Mouse (Mus musculus): ENCODE data around the gene Akap13. TPM values are rescaled to one million over a fixed set of nuclear protein-coding genes. Genes with fewer than 3 reads are reported as not detected.
A peak's percentile ranks its signal among the peaks of the same experiment; 100 is the strongest.
"Not testable (repeated sequence)": the region's sequence is repeated elsewhere in the genome, so short reads cannot be mapped to it uniquely, and the experiment has no call there.

Gene Akap13
- polyA plus RNA-seq, 1 experiment from 2014 or later = 17.1 TPM

DNA sequence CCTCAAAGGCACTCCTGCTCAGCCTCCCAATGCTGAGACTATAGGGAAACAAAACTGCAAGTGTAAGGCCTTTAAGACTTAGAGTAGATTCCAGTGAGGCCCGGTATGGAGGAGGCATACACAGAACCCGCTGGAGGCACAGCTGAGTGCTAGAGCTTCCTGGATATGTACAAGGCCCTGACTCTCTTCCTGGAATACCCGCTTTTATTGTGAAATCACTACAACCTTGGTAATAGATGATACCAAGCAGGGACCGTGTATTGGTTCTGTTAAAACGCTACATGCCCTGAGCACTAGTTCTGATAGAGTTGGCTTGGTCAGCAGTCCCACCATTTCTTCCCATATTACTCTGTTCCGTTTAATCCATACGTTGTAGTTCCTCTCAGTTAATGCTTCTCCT, 274.3 kb downstream of the Akap13 start:
- WGBS = 97% methylated on average over 7 of the region's 7 CpGs
- H3K27ac ChIP-seq = no peak overlapping the region
- H3K36me3 ChIP-seq = peaks cover 43% of the 10 kb centered on the region
- H3K27me3 ChIP-seq = no peaks in the 10 kb centered on the region
- H3K4me3 ChIP-seq (replicated peaks) = no peak overlapping the region
- ATAC-seq = no peak
- H3K9ac ChIP-seq (replicated peaks) = no peak overlapping the region
- no peaks in the 10 kb centered on the region for H3K4me1 ChIP-seq (replicated peaks)
- no peak overlapping the region for H3K4me2 ChIP-seq (replicated peaks)
- no peaks in the 10 kb centered on the region for H3K9me3 ChIP-seq

DNA sequence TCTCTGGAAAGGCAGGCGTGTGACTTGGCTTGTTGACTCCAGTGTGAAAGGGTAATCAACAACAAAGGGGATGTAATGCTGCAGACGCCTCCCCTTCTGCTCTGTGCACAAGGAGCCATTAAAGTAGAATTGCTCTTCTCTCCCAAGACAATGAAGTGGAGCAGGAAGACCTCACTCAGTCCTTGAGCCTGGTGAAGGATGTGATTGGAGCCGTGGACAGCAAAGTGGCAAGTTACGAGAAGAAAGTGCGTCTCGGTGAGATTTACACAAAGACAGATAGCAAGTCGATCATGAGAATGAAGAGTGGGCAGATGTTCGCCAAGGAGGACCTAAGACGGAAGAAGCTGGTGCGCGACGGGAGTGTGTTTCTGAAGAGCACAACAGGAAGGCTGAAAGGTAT, 274.9 kb downstream of the Akap13 start:
- Histone ChIP-seq H3K9me3 (no peaks in the 10 kb centered on the region), H3K36me3 (peaks cover 42% of the 10 kb centered on the region), H3K4me2 (replicated peaks) (no peak overlapping the region), H3K4me3 (replicated peaks) (no peak overlapping the region), H3K27ac (no peak overlapping the region), H3K27me3 (no peaks in the 10 kb centered on the region), H3K4me1 (replicated peaks) (no peaks in the 10 kb centered on the region), H3K9ac (replicated peaks) (no peak overlapping the region)
- WGBS = 91% methylated on average over 12 of the region's 12 CpGs
- ATAC-seq = no peak

GRCm38 (mm10) chr7:75731951-75732350, 276.6 kb downstream of the Akap13 start:
- Histone ChIP-seq H3K4me3 (replicated peaks) (no peak overlapping the region), H3K36me3 (peaks cover 42% of the 10 kb centered on the region)

DNA sequence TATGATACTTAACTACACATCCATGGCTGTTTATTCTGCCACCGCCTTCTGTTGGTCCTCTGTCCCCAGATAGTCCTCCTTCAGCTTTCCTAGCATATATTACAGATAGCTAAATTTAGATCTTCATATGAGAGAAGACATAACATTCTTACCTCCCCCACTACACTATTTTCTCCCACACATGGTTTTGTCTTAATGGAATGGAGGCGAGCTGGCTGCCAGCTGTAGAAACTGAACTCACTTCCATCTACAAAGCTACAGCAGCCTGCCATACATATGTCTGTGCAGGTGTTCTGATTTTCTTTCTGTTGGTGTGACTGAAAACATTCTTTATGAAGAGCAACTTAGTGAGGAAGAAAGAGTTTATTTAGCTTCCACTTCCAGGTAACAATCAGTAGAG, 277.8 kb downstream of the Akap13 start:
- no peaks in the 10 kb centered on the region for H3K27me3 ChIP-seq
- WGBS = 99% methylated on average over 2 of the region's 2 CpGs
- H3K27ac ChIP-seq = no peak overlapping the region
- H3K9me3 ChIP-seq = no peaks in the 10 kb centered on the region
- no peak for ATAC-seq
- peaks cover 50% of the 10 kb centered on the region for H3K36me3 ChIP-seq
- no peak overlapping the region for H3K9ac ChIP-seq (replicated peaks)
- no peak overlapping the region for H3K4me2 ChIP-seq (replicated peaks)
- H3K4me1 ChIP-seq (replicated peaks) = no peaks in the 10 kb centered on the region
- no peak overlapping the region for H3K4me3 ChIP-seq (replicated peaks)

More at GRCm38 (mm10) chr7:75731951-75732350, 276.6 kb downstream of the Akap13 start:
- 92% methylated on average over 2 of the region's 2 CpGs for WGBS
- no peak overlapping the region for H3K9ac ChIP-seq (replicated peaks)
- no peak overlapping the region for H3K4me2 ChIP-seq (replicated peaks)
- ATAC-seq = no peak
- no peaks in the 10 kb centered on the region for H3K27me3 ChIP-seq
- H3K9me3 ChIP-seq = no peaks in the 10 kb centered on the region
- no peaks in the 10 kb centered on the region for H3K4me1 ChIP-seq (replicated peaks)
- no peak overlapping the region for H3K27ac ChIP-seq

- no peak overlapping the region for H3K4me2 ChIP-seq (replicated peaks)
- H3K9ac ChIP-seq (replicated peaks) = no peak overlapping the region
- H3K27me3 ChIP-seq = no peaks in the 10 kb centered on the region
- 54% methylated on average over 10 of the region's 10 CpGs for WGBS
- ATAC-seq = peak; percentile 87
- no peaks in the 10 kb centered on the region for H3K9me3 ChIP-seq
- no peak overlapping the region for H3K4me3 ChIP-seq (replicated peaks)
- H3K27ac ChIP-seq = no peak overlapping the region
- H3K4me1 ChIP-seq (replicated peaks) = no peaks in the 10 kb centered on the region
- H3K36me3 ChIP-seq = peaks cover 31% of the 10 kb centered on the region
Observed at GRCm38 (mm10) chr7:75739075-75739725, 283.9 kb downstream of the Akap13 start.

DNA sequence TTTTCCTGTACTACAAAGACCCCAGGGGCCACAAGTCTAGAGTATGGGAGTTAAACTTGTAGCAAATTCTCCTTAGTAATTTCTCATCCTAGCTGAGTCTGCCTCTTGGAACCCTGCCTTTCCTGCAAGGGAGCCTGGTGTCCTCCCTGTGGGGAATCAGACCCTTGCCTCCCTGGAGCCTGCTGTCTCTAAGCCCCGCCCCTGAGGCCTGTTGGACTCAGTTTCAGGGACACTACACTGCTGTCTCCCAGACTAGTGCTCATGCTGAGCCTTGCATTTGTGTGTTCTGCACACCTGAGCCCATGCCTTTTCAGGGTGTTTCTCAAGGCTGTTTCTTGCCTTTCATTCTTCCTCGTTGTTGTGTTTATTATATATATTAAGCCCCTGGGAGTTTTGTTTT, 289.2 kb downstream of the Akap13 start:
- Histone ChIP-seq H3K4me1 (replicated peaks) (no peaks in the 10 kb centered on the region), H3K4me2 (replicated peaks) (no peak overlapping the region), H3K4me3 (replicated peaks) (no peak overlapping the region), H3K36me3 (peaks cover 30% of the 10 kb centered on the region), H3K27me3 (no peaks in the 10 kb centered on the region), H3K9me3 (no peaks in the 10 kb centered on the region), H3K27ac (no peak overlapping the region), H3K9ac (replicated peaks) (no peak overlapping the region)
- 66% methylated on average over 2 of the region's 2 CpGs for WGBS
- no peak for ATAC-seq

DNA sequence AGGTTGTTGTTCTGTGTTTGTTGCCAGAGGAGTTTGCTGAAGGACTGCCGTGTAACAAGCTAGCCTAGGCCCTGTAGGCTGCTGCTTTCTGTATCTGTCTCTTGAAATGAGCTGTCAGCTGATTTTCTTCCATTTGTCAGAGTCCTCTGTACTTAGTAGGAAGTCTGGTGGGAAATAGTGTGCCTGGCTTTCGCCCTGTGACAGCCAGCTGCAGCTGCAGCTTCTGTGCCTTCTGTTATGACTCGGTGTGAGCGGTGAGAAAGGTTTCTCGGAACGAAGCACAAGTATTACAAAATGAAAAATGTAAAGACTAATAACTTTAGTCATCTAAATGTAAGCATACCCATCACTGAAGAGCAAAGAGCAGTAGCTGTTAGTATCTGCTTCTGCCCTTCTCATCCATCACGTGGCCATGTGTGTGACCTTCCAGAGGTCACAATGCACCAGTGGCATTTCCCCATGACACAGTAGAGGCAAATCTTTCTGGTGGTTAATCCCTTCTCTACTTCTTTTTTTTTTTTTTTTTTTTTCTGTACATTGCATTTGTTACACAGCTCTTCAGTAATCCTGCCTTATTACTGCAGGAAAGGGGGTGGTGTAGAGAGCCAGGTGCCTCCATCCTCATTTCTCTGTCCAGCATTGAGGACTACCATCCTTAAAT, 289.8 kb downstream of the Akap13 start:
- ATAC-seq = no peak
- H3K4me2 ChIP-seq (replicated peaks) = no peak overlapping the region
- H3K27me3 ChIP-seq = no peaks in the 10 kb centered on the region
- 89% methylated on average over 7 of the region's 7 CpGs for WGBS
- no peaks in the 10 kb centered on the region for H3K9me3 ChIP-seq
- H3K4me3 ChIP-seq (replicated peaks) = no peak overlapping the region
- H3K9ac ChIP-seq (replicated peaks) = no peak overlapping the region
- peaks cover 31% of the 10 kb centered on the region for H3K36me3 ChIP-seq
- H3K27ac ChIP-seq = no peak overlapping the region
- no peaks in the 10 kb centered on the region for H3K4me1 ChIP-seq (replicated peaks)

DNA sequence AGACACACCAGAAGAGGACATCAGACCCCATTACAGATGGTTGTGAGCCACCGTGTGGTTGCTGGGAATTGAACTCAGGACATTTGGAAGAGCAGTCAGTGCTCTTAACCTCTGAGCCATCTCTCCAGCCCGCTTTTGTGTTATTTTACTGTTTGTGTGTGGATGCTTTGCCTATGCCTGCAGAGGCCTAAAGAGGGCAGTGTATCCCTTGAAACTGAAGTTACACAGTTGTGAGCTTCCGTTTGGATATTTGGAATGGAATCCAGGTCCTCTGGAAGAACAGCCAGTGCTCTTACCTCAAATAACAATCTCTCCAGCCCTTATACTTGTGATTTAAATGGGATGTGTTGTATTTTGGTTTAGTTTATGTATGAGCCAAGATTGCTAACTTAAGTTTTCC, 290.6 kb downstream of the Akap13 start:
- H3K9ac ChIP-seq (replicated peaks); H3K9me3 ChIP-seq; H3K27me3 ChIP-seq; H3K27ac ChIP-seq; H3K4me2 ChIP-seq (replicated peaks); ATAC-seq; H3K4me3 ChIP-seq (replicated peaks); H3K4me1 ChIP-seq (replicated peaks): not testable (repeated sequence)
- H3K36me3 ChIP-seq = peaks cover 40% of the 10 kb centered on the region
- WGBS = 64% methylated on average over 3 of the region's 3 CpGs

- Histone ChIP-seq H3K4me1 (replicated peaks) (peaks cover 12% of the 10 kb centered on the region), H3K36me3 (peaks cover 40% of the 10 kb centered on the region), H3K4me3 (replicated peaks) (no peak overlapping the region), H3K9ac (replicated peaks) (no peak overlapping the region), H3K27ac (no peak overlapping the region), H3K4me2 (replicated peaks) (no peak overlapping the region), H3K9me3 (no peaks in the 10 kb centered on the region), H3K27me3 (no peaks in the 10 kb centered on the region)
- 89% methylated on average over 9 of the region's 9 CpGs for WGBS
- ATAC-seq = no peak
Observed at GRCm38 (mm10) chr7:75750581-75750980, 295.2 kb downstream of the Akap13 start.

GRCm38 (mm10) chr7:75751161-75751803, 295.9 kb downstream of the Akap13 start:
- H3K27ac ChIP-seq = no peak overlapping the region
- no peak overlapping the region for H3K4me2 ChIP-seq (replicated peaks)
- H3K9me3 ChIP-seq = no peaks in the 10 kb centered on the region
- H3K4me3 ChIP-seq (replicated peaks) = no peak overlapping the region
- WGBS = 85% methylated on average over 14 of the region's 14 CpGs
- no peak for ATAC-seq
- peaks cover 40% of the 10 kb centered on the region for H3K36me3 ChIP-seq
- H3K27me3 ChIP-seq = no peaks in the 10 kb centered on the region
- no peak overlapping the region for H3K9ac ChIP-seq (replicated peaks)
- H3K4me1 ChIP-seq (replicated peaks) = peaks cover 17% of the 10 kb centered on the region

- 61% methylated on average over 22 of the region's 22 CpGs for WGBS
- ATAC-seq = no peak
- peaks cover 17% of the 10 kb centered on the region for H3K4me1 ChIP-seq (replicated peaks)
Observed at GRCm38 (mm10) chr7:75752442-75753191, 297.3 kb downstream of the Akap13 start.

More at GRCm38 (mm10) chr7:75752442-75753191, 297.3 kb downstream of the Akap13 start:
- Histone ChIP-seq H3K27ac (no peak overlapping the region), H3K27me3 (no peaks in the 10 kb centered on the region), H3K4me3 (replicated peaks) (no peak overlapping the region), H3K4me2 (replicated peaks) (no peak overlapping the region), H3K9ac (replicated peaks) (no peak overlapping the region), H3K9me3 (no peaks in the 10 kb centered on the region), H3K36me3 (peaks cover 37% of the 10 kb centered on the region)
